Mouse (Mus musculus) kidney, embryonic 14.5 days (tissue): ENCODE measurements around the gene Ubap2l. TPM values are rescaled to one million over a fixed set of nuclear protein-coding genes. Genes with fewer than 3 reads are reported as not detected.

Experiments
- ATAC-seq: fragments of 200-750 bp; cut with Nextera tagmentation; 2 replicates; pipeline ENCODE4 v1.8.0; 2017; ENCODE audit warnings: moderate number of reproducible peaks, mild to moderate bottlenecking, moderate TSS enrichment, moderate library complexity; ENCODE audit not compliant: low FRiP score, low TSS enrichment
- H3K27ac ChIP-seq: fragments of 300-500 bp; sonication (generic); 2 replicates; pipeline ENCODE4 v1.5.1; 2014; ENCODE audit warnings: low read depth, mild to moderate bottlenecking, low read length, moderate library complexity, mixed read lengths
- H3K27me3 ChIP-seq: fragments of 300-500 bp; sonication (generic); 2 replicates; pipeline ENCODE4 v1.6.1; 2014; ENCODE audit warnings: mild to moderate bottlenecking, low read length; ENCODE audit not compliant: control insufficient read depth, insufficient read depth
- H3K36me3 ChIP-seq: fragments of 300-500 bp; sonication (generic); 2 replicates; pipeline ENCODE4 v1.6.1; 2014; ENCODE audit warnings: low read length, mixed read lengths; ENCODE audit not compliant: control insufficient read depth, insufficient read depth
- H3K4me1 ChIP-seq: fragments of 300-500 bp; sonication (generic); 2 replicates; pipeline ENCODE4 v1.6.1; 2014; ENCODE audit warnings: low read length, mixed read lengths; ENCODE audit not compliant: control insufficient read depth, insufficient read depth
- H3K4me2 ChIP-seq: fragments of 300-500 bp; sonication (generic); replicated peaks from 2 replicates; pipeline ENCODE4 v1.6.1; 2014; ENCODE audit warnings: low read depth, mild to moderate bottlenecking, low read length
- H3K4me3 ChIP-seq: fragments of 300-500 bp; sonication (generic); 2 replicates; pipeline ENCODE4 v1.5.1; 2014; ENCODE audit warnings: mild to moderate bottlenecking, low read length
- H3K9ac ChIP-seq: fragments of 300-500 bp; sonication (generic); 2 replicates; pipeline ENCODE4 v1.6.1; 2014; ENCODE audit warnings: low read depth, mild to moderate bottlenecking, low read length, moderate library complexity
- H3K9me3 ChIP-seq: fragments of 300-500 bp; sonication (generic); 2 replicates; pipeline ENCODE4 v1.6.1; 2016; ENCODE audit warnings: low read length; ENCODE audit not compliant: control insufficient read depth
- WGBS: fragments of 180-500 bp; shearing (Covaris S2); extraction: QIAGEN DNeasy Blood & Tissue Kit; methylation state at CpG from one replicate; pipeline ENCODE4 v1.1.7; 2014; 5-methylcytosine and 5-hydroxymethylcytosine counted together
- polyA plus RNA-seq: library from polyadenylated mRNA; unstranded; fragments of >200 nt; fragmentation: Nextera tagmentation; extraction: Ambion mirVana; gene quantifications from 2 replicates; pipeline ENCODE4 v1.2.1, GENCODE M21; 2014

Ubap2l gene
- polyA plus RNA-seq, 1 experiment from 2014 or later = 264 TPM

DNA sequence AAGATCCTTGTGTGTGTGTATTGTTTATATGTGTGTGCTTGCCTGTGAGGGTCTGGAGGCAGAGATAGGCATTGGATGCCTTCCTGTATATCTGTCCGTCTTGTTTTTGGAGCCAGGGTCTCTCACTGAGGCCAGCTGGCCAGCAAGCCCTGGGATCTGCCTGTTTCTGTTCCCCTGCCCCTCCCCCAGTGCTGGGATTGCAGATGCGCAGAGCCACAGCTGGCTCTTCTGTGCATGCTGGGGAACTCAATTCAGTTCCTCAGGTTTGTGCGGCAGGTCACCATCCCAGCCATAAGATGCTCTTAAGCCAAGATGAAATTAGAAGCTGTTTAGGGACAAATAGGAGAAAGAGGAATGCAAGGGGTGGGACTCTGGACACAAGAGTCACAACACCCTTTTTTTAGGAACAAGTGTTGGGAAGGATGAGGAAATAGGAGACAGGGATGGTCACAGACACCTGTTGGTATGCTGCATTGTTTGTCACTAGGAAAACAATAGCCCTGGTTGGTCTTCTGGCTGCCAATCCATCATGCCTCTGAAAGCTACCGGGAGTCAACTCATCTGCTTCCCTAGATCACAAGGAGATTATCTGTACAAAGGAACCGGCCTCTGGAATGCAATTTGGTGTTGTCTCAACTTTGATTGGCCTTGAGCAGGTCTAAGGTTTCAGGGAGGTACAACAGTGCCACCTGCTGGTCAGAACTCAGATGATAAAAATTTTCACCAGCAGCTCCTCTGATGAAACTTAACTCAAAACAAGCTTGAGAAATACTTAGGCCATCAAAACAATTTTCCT, 24.7 kb upstream of the Ubap2l start:
- H3K27ac ChIP-seq = no peak overlapping the region
- H3K4me3 ChIP-seq = no peak overlapping the region

GRCm38 (mm10) chr3:90072294-90072693, 19.9 kb upstream of the Ubap2l start, which contains the start of gene Tpm3:
Gene Tpm3, plus strand, starts transcription at chr3:90072649.
- Histone ChIP-seq H3K9ac (no peak within 1 kb of the TSS), H3K4me1 (peaks cover 7% of the 10 kb centered on the region; the same call in 1 of the 2 replicates), H3K9me3 (no peaks in the 10 kb centered on the region), H3K4me2 (no peak within 1 kb of the TSS), H3K36me3 (no peaks in the 10 kb centered on the region), H3K27ac (no peak within 1 kb of the TSS), H3K27me3 (no peaks in the 10 kb centered on the region), H3K4me3 (no peak within 1 kb of the TSS)
- WGBS = 66% methylated on average over 4 of the region's 4 CpGs
- no peak for ATAC-seq

More for the DNA sequence above, 24.7 kb upstream of the Ubap2l start:
- Histone ChIP-seq H3K27me3 (no peaks in the 10 kb centered on the region), H3K4me1 (peaks cover 23% of the 10 kb centered on the region), H3K9ac (no peak overlapping the region), H3K4me2 (no peak overlapping the region), H3K36me3 (no peaks in the 10 kb centered on the region), H3K9me3 (no peaks in the 10 kb centered on the region)
- no peak for ATAC-seq
- 12% methylated on average over 5 of the region's 5 CpGs for WGBS

GRCm38 (mm10) chr3:90069688-90070087, 17.3 kb upstream of the Ubap2l start:
- Histone ChIP-seq H3K27ac (no peak overlapping the region), H3K4me1 (no peaks in the 10 kb centered on the region), H3K4me3 (no peak overlapping the region), H3K4me2 (no peak overlapping the region), H3K9me3 (no peaks in the 10 kb centered on the region), H3K9ac (no peak overlapping the region), H3K27me3 (no peaks in the 10 kb centered on the region), H3K36me3 (no peaks in the 10 kb centered on the region; the same call in 1 of the 2 replicates)
- 52% methylated on average over 7 of the region's 7 CpGs for WGBS
- no peak for ATAC-seq

DNA sequence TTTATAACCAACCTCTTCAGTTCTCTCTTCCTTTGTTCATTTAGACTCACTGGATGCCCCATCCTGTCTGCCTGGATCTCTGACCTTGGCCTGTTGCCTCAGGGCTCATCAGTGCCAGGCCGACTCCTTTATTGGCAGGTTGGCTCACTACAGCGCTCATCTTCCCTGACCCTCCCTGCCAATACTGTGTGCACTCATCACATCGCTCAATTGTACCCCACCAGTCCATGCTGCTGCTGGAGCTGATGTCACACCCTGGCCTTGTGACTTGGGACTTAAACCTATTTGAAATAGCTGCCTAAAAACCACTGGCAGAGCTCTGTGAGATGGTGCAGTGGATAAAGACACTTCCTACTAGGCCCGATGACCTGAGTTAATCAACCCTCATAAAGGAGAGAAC, 15.4 kb upstream of the Ubap2l start:
- no peak overlapping the region for H3K27ac ChIP-seq
- H3K4me2 ChIP-seq = no peak overlapping the region
- no peak for ATAC-seq

GRCm38 (mm10) chr3:90065553-90065952, 13.1 kb upstream of the Ubap2l start:
- Histone ChIP-seq H3K9me3 (no peaks in the 10 kb centered on the region), H3K4me2 (no peak overlapping the region), H3K27me3 (no peaks in the 10 kb centered on the region), H3K27ac (no peak overlapping the region), H3K9ac (no peak overlapping the region), H3K4me3 (no peak overlapping the region), H3K36me3 (peaks cover 21% of the 10 kb centered on the region; the same call in 1 of the 2 replicates), H3K4me1 (no peaks in the 10 kb centered on the region)
- no peak for ATAC-seq
- 30% methylated on average over 3 of the region's 3 CpGs for WGBS

More for the DNA sequence above, 15.4 kb upstream of the Ubap2l start:
- Histone ChIP-seq H3K9ac (no peak overlapping the region), H3K27me3 (no peaks in the 10 kb centered on the region), H3K4me1 (no peaks in the 10 kb centered on the region), H3K36me3 (peaks cover 4% of the 10 kb centered on the region; the same call in 1 of the 2 replicates), H3K9me3 (no peaks in the 10 kb centered on the region), H3K4me3 (no peak overlapping the region)
- WGBS = 88% methylated on average over 4 of the region's 4 CpGs

- 72% methylated on average over 3 of the region's 3 CpGs for WGBS
- no peak overlapping the region for H3K4me3 ChIP-seq
- no peak overlapping the region for H3K27ac ChIP-seq
- no peaks in the 10 kb centered on the region for H3K4me1 ChIP-seq
- H3K9ac ChIP-seq = no peak overlapping the region
- peak; percentile 56; the same call in 1 of the 2 replicates for ATAC-seq
- H3K9me3 ChIP-seq = no peaks in the 10 kb centered on the region
- peaks cover 30% of the 10 kb centered on the region; the same call in 1 of the 2 replicates for H3K36me3 ChIP-seq
- no peak overlapping the region for H3K4me2 ChIP-seq
- no peaks in the 10 kb centered on the region for H3K27me3 ChIP-seq
Observed at GRCm38 (mm10) chr3:90064383-90064782, 12.0 kb upstream of the Ubap2l start.

GRCm38 (mm10) chr3:90062539-90062938, 10.1 kb upstream of the Ubap2l start:
- Histone ChIP-seq H3K36me3 (peaks cover 40% of the 10 kb centered on the region), H3K9me3 (no peaks in the 10 kb centered on the region), H3K4me3 (no peak overlapping the region), H3K4me2 (no peak overlapping the region), H3K27ac (no peak overlapping the region), H3K27me3 (no peaks in the 10 kb centered on the region), H3K9ac (no peak overlapping the region), H3K4me1 (no peaks in the 10 kb centered on the region)
- WGBS = 76% methylated on average over 2 of the region's 2 CpGs
- no peak for ATAC-seq

DNA sequence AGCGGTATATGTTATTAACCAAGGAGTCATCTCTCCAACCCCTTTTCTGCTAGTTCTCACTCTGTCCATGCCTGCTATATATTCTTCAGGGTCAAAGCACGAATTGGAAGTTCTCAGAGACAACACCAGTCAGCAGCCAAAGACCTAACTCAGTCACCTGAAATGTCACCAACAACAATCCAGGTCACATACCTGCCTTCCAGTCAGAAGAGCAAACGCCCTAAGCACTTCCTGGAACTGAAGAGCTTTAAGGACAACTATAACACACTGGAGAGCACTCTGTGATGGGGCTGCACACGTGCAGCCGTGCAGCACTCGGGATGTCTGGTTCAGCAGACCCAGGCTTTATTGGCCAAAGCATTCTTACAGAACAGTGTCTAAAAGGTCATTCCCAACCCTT, 9.1 kb upstream of the Ubap2l start:
- Histone ChIP-seq H3K9me3 (no peaks in the 10 kb centered on the region), H3K36me3 (peaks cover 50% of the 10 kb centered on the region), H3K27me3 (no peaks in the 10 kb centered on the region), H3K4me1 (no peaks in the 10 kb centered on the region), H3K4me2 (no peak overlapping the region), H3K4me3 (no peak overlapping the region), H3K27ac (no peak overlapping the region), H3K9ac (no peak overlapping the region)
- WGBS = 87% methylated on average over 6 of the region's 6 CpGs
- ATAC-seq = no peak
